Mouse (Mus musculus): ENCODE data around the gene Apol7e. TPM values are rescaled to one million over a fixed set of nuclear protein-coding genes. Genes with fewer than 3 reads are reported as not detected.

The Apol7e gene
- total RNA-seq (2023; ENCODE audit: inconsistent age) = 0.26 TPM in 1 of 4 replicates, not detected in the others

GRCm38 (mm10) chr15:77698656-77699055 lies at the start of gene Apol7e:
TSS of gene Apol7e (plus strand) at chr15:77698857.

GRCm38 (mm10) chr15:77728739-77729138 lies 30.1 kb downstream of the Apol7e start, which contains the start of gene Apol9b:
TSS of gene Apol9b (plus strand) at chr15:77729039.

GRCm38 (mm10) chr15:77756848-77757247 lies 58.2 kb downstream of the Apol7e start, which contains the start of gene Apol8:
TSS of gene Apol8 (minus strand) at chr15:77757003.

Other genes starting within 250 kb of the Apol7e start
- not detected in 4 replicates for gene Apol10a, start 221.8 kb upstream of the Apol7e start, total RNA-seq (2023; ENCODE audit: inconsistent age)
- gene Apol11a, start 190.6 kb upstream of the Apol7e start, total RNA-seq (2023; ENCODE audit: inconsistent age) = not detected in 4 replicates
- 0.57 to 5.0 TPM (median 0.74 TPM) in 4 replicates for gene Apol7c, start 165.5 kb upstream of the Apol7e start, total RNA-seq (2023; ENCODE audit: inconsistent age)
- gene 1700025B11Rik, start 137.0 kb upstream of the Apol7e start, total RNA-seq (2023; ENCODE audit: inconsistent age) = not detected in 4 replicates
- gene Apol10b, start 102.7 kb upstream of the Apol7e start, total RNA-seq (2023; ENCODE audit: inconsistent age) = 0.21 to 0.38 TPM in 2 of 4 replicates, not detected in the others
- not detected in 4 replicates for gene Gm36245, start 99.6 kb upstream of the Apol7e start, total RNA-seq (2023; ENCODE audit: inconsistent age)
- gene Apol11b, start 55.6 kb upstream of the Apol7e start, total RNA-seq (2023; ENCODE audit: inconsistent age) = not detected in 4 replicates
- gene Apol9b, start 30.2 kb downstream of the Apol7e start, total RNA-seq (2023; ENCODE audit: inconsistent age) = not detected in 4 replicates
- 7.2 to 17.5 TPM (median 12.8 TPM) in 4 replicates for gene Apol8, start 58.1 kb downstream of the Apol7e start, total RNA-seq (2023; ENCODE audit: inconsistent age)
- gene Myh9, start 143.3 kb downstream of the Apol7e start, total RNA-seq (2023; ENCODE audit: inconsistent age) = 808 to 852 TPM (median 811 TPM) in 4 replicates
- 77.4 to 94.7 TPM (median 83.7 TPM) in 4 replicates for gene Txn2, start 230.1 kb downstream of the Apol7e start, total RNA-seq (2023; ENCODE audit: inconsistent age)

Measured in B cell, adult (primary cell).